Mouse (Mus musculus): ENCODE data around the gene Sp1.

DNA sequence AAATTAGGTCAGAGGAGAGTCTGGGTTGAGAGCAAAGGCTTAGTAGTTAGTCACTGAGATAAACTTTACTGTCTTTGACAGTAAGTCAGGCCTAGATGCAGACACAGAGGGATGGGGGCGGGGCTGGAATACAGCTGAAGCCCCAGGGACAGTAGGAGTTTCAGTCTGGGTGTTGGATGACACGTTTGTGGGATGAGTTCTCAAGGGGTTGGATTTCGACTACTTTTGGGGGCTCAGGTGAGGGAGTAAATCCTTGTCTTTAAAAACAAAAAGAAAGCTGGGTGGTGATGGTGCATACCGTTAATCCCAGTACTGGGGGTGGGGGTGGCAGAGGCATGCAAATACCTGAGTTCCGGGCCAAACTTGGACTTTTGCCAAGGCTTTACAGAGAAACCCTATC is 7.3 kb upstream of the Sp1 start:
- TF ChIP-seq GATA1 (IDR thresholded peaks at IDR 0.05; ENCODE audit: borderline replicate concordance, low read length) (no peak), FLI1 (IDR thresholded peaks at IDR 0.05; ENCODE audit: low read length) (no peak)
